In genomic region chr1:165280741-165281140, GRCm38 (mm10) we compare ENCODE assay signal across 10 mouse cellular contexts. TPM values are rescaled to one million over a fixed set of nuclear protein-coding genes. Genes with fewer than 3 reads are reported as not detected.
A peak's percentile ranks its signal among the peaks of the same experiment; 100 is the strongest.
DNase-seq lines count a peak whose midpoint lies in the region; ATAC-seq and TF ChIP-seq lines count a peak whose summit lies in the region.
"Had no signal": no experiment of that assay in that cellular context is flagged by ENCODE, and none has a peak within 500 bp of the region (broad histone marks: within the 10 kb centered on the region; RNA-seq: fewer than 3 reads in every experiment).

No protein-coding gene starts in this region.

- 16% methylated on average over 10 of the region's 10 CpGs for WGBS in kidney, embryonic 14.5 days
- WGBS in hindbrain, postnatal 0 days = 30% methylated on average over 10 of the region's 10 CpGs

- H3K36me3 ChIP-seq in kidney, embryonic 14.5 days (ENCODE audit: control insufficient read depth, insufficient read depth, low read length) = no peaks in the 10 kb centered on the region
- no peaks in the 10 kb centered on the region for H3K36me3 ChIP-seq in hindbrain, postnatal 0 days (ENCODE audit: insufficient read depth, low read length)
- no peaks in the 10 kb centered on the region for H3K36me3 ChIP-seq in myocyte (ENCODE audit: control insufficient read depth, insufficient read depth)

- no peaks in the 10 kb centered on the region for H3K27me3 ChIP-seq in kidney, embryonic 14.5 days (ENCODE audit: control insufficient read depth, insufficient read depth, low read length)
- H3K27me3 ChIP-seq in hindbrain, postnatal 0 days (ENCODE audit: insufficient read depth, low read length) = no peaks in the 10 kb centered on the region
- H3K27me3 ChIP-seq in myocyte (ENCODE audit: control insufficient read depth, insufficient read depth, insufficient read length) = no peaks in the 10 kb centered on the region

- H3K79me2 ChIP-seq in myocyte (ENCODE audit: control insufficient read depth, insufficient read depth) = no peaks in the 10 kb centered on the region

- H3K4me1 ChIP-seq in kidney, embryonic 14.5 days (ENCODE audit: control insufficient read depth, insufficient read depth, low read length) = peaks cover 11% of the 10 kb centered on the region
- peaks cover 6% of the 10 kb centered on the region; the same call in 1 of the 2 replicates for H3K4me1 ChIP-seq in embryonic fibroblast, embryonic 13.5 days (ENCODE audit: control insufficient read depth, insufficient read depth, low read length)
- peaks cover 9% of the 10 kb centered on the region; the same call in 1 of the 2 replicates for H3K4me1 ChIP-seq in hindbrain, postnatal 0 days (ENCODE audit: insufficient read depth, low read length)

- ATAC-seq in kidney, embryonic 14.5 days (ENCODE audit: low FRiP score, low TSS enrichment) = no peak
- ATAC-seq in hindbrain, postnatal 0 days = no peak
- no peak for ATAC-seq in megakaryocyte, adult 5-6 weeks (ENCODE audit: poor library complexity, severe bottlenecking)

- TF ChIP-seq POLR2A in embryonic fibroblast, embryonic 13.5 days (IDR thresholded peaks at IDR 0.05; ENCODE audit: low read depth, low read length) = no peak
- no peak for TF ChIP-seq POLR2A in myocyte (IDR thresholded peaks at IDR 0.05; ENCODE audit: insufficient read length, low read depth)

- H3K4me3 ChIP-seq in kidney, embryonic 14.5 days (ENCODE audit: low read length) = peak overlapping the region; percentile 79
- 0 out of 2 replicates have a peak overlapping the region, but pooled peaks have one; percentile 90 for H3K4me3 ChIP-seq in embryonic fibroblast, embryonic 13.5 days (ENCODE audit: insufficient read depth, low read length)
- H3K4me3 ChIP-seq in hindbrain, postnatal 0 days (ENCODE audit: low read length) = peak overlapping the region; percentile 86
- H3K4me3 ChIP-seq in myocyte = peak overlapping the region; percentile 45

- H3K27ac ChIP-seq in kidney, embryonic 14.5 days (ENCODE audit: low read depth, low read length) = no peak overlapping the region
- no peak overlapping the region for H3K27ac ChIP-seq in embryonic fibroblast, embryonic 13.5 days (ENCODE audit: insufficient read depth, low read length)
- peak overlapping the region; percentile 86; the same call in 1 of the 2 replicates for H3K27ac ChIP-seq in hindbrain, postnatal 0 days
- H3K27ac ChIP-seq: liver, embryonic 14.5 days had no signal

- no peak for TF ChIP-seq CTCF in embryonic fibroblast, embryonic 13.5 days (IDR thresholded peaks at IDR 0.05; ENCODE audit: borderline replicate concordance, insufficient read depth, low read length)
- TF ChIP-seq CTCF in hindbrain, postnatal 0 days (IDR thresholded peaks at IDR 0.05; ENCODE audit: low read depth) = no peak

- H3ac ChIP-seq in myocyte (ENCODE audit: control insufficient read depth, insufficient read length) = no peak overlapping the region

- peak overlapping the region; percentile 94 for H3K4me2 ChIP-seq in kidney, embryonic 14.5 days (replicated peaks; ENCODE audit: low read depth, low read length)
- peak overlapping the region; percentile 83 for H3K4me2 ChIP-seq in hindbrain, postnatal 0 days (ENCODE audit: low read depth, low read length)
- H3K4me2 ChIP-seq in myocyte (ENCODE audit: low read depth) = peak overlapping the region; percentile 83

- no peaks in the 10 kb centered on the region for H3K9me3 ChIP-seq in kidney, embryonic 14.5 days (ENCODE audit: control insufficient read depth, low read length)
- H3K9me3 ChIP-seq in hindbrain, postnatal 0 days (ENCODE audit: low read length) = no peaks in the 10 kb centered on the region

- H3K9ac ChIP-seq in kidney, embryonic 14.5 days (ENCODE audit: low read depth, low read length) = peak overlapping the region; percentile 89
- H3K9ac ChIP-seq in hindbrain, postnatal 0 days (replicated peaks; ENCODE audit: low read length) = peak overlapping the region; percentile 90
- H3K9ac ChIP-seq: liver, embryonic 14.5 days had no signal

- DNase-seq in kidney, postnatal 4 days = no peak
- no peak for DNase-seq in hindbrain, postnatal 0 days (ENCODE audit: low spot score)
- no peak for DNase-seq in layer of hippocampus, postnatal 10 days (ENCODE audit: low spot score in 2 of 2)
- DNase-seq in urinary bladder, postnatal 4 days (ENCODE audit: low spot score in 2 of 2) = no peak
- DNase-seq: thymus, adult 2 months had no signal

TF ChIP-seq in myocyte, 11 proteins besides CTCF, POLR2A, EP300 and RAD21:
- no peak for TF ChIP-seq TCF12 (IDR thresholded peaks at IDR 0.05; ENCODE audit: insufficient read depth, poor library complexity, severe bottlenecking)
- TF ChIP-seq REST (IDR thresholded peaks at IDR 0.05; ENCODE audit: insufficient read depth, insufficient read length) = no peak
- no peak for TF ChIP-seq E2F4 (IDR thresholded peaks at IDR 0.05; ENCODE audit: insufficient read depth)
- TF ChIP-seq MYOG (IDR thresholded peaks at IDR 0.05; ENCODE audit: control insufficient read depth in 1 of 3, insufficient read depth in 1 of 3, insufficient read length in 2 of 3, low read depth in 2 of 3) = no peak
- TF ChIP-seq MYOD1 (IDR thresholded peaks at IDR 0.05; ENCODE audit: control insufficient read depth in 1 of 3, insufficient read length in 2 of 3, low read depth in 2 of 3) = no peak
- no peak for TF ChIP-seq POLR2AphosphoS2 (IDR thresholded peaks at IDR 0.05; ENCODE audit: insufficient read length, low read depth)
- no peak for TF ChIP-seq CEBPB (IDR thresholded peaks at IDR 0.05; ENCODE audit: insufficient read depth, poor library complexity, severe bottlenecking)
- no peak for TF ChIP-seq SRF (IDR thresholded peaks at IDR 0.05; ENCODE audit: control insufficient read depth, insufficient read length, low read depth)

RNA-seq across cellular contexts. Expression of gene Gpr161, which starts 14.8 kb away (rescaled TPM):
- polyA plus RNA-seq in kidney, embryonic 14.5 days (2014; fragmentation: Nextera tagmentation; extraction: Ambion mirVana) = 2.0 and 2.4 TPM in 2 replicates
- 9.9 and 11.3 TPM in 2 replicates for polyA plus RNA-seq in embryonic fibroblast, embryonic 13.5 days (2011; ENCODE audit: insufficient read length, low read depth, missing spikeins)
- total RNA-seq in hindbrain, postnatal 0 days (2014; rRNA removed) = 49.7 and 52.0 TPM in 2 replicates
- polyA plus RNA-seq in hindbrain, postnatal 0 days (2015; fragmentation: Nextera tagmentation; extraction: Ambion mirVana) = 2.1 and 2.4 TPM in 2 replicates
- 1.8 TPM for polyA plus RNA-seq in myocyte (2012; fragmentation: generic; extraction: Trizol)
- 10 to 100 TPM; 49.1 to 50.3 TPM for total RNA-seq in layer of hippocampus, postnatal 10 days (2021)
- total RNA-seq in megakaryocyte, adult 5-6 weeks (2015) = not detected in 2 replicates
- 0.04 and 0.08 TPM in 2 replicates for total RNA-seq in megakaryocyte, adult 5-6 weeks (2017)

RNA-seq across cellular contexts. Expression of gene Tiprl, which starts 43.9 kb away (rescaled TPM):
- 94.5 and 103 TPM in 2 replicates for polyA plus RNA-seq in kidney, embryonic 14.5 days (2014; fragmentation: Nextera tagmentation; extraction: Ambion mirVana)
- polyA plus RNA-seq in embryonic fibroblast, embryonic 13.5 days (2011; ENCODE audit: insufficient read length, low read depth, missing spikeins) = 64.0 and 70.2 TPM in 2 replicates
- total RNA-seq in hindbrain, postnatal 0 days (2014; rRNA removed) = 37.1 and 37.9 TPM in 2 replicates
- polyA plus RNA-seq in hindbrain, postnatal 0 days (2015; fragmentation: Nextera tagmentation; extraction: Ambion mirVana) = 124 and 129 TPM in 2 replicates
- polyA plus RNA-seq in myocyte (2012; fragmentation: generic; extraction: Trizol) = 35.8 TPM
- total RNA-seq in layer of hippocampus, postnatal 10 days (2021) = 10 to 100 TPM; 74.4 to 78.0 TPM
- total RNA-seq in megakaryocyte, adult 5-6 weeks (2015) = 25.7 and 25.8 TPM in 2 replicates
- 49.6 and 52.0 TPM in 2 replicates for total RNA-seq in megakaryocyte, adult 5-6 weeks (2017)
